Mouse (Mus musculus) ES-E14 (cell line): ENCODE results near the gene Loxl4.

Experiments used
- CHD2 ChIP-seq: IDR thresholded peaks from 2 replicates; pipeline ENCODE4 v1.6.1; 2014; ENCODE audit warnings: mild to moderate bottlenecking, low read depth, low read length, inconsistent platforms
- MAFK ChIP-seq: IDR thresholded peaks from 2 replicates; pipeline ENCODE4 v1.6.1; 2014; ENCODE audit warnings: mild to moderate bottlenecking, low read depth, low read length, inconsistent platforms; ENCODE audit not compliant: insufficient read depth
- ZC3H11A ChIP-seq: IDR thresholded peaks from 2 replicates; pipeline ENCODE4 v1.6.1; 2012; ENCODE audit warnings: low read depth, mild to moderate bottlenecking, inconsistent platforms, low read length, borderline replicate concordance
- ZNF384 ChIP-seq: IDR thresholded peaks from 2 replicates; pipeline ENCODE4 v1.6.1; 2012; ENCODE audit warnings: low read depth, low read length, inconsistent platforms

DNA sequence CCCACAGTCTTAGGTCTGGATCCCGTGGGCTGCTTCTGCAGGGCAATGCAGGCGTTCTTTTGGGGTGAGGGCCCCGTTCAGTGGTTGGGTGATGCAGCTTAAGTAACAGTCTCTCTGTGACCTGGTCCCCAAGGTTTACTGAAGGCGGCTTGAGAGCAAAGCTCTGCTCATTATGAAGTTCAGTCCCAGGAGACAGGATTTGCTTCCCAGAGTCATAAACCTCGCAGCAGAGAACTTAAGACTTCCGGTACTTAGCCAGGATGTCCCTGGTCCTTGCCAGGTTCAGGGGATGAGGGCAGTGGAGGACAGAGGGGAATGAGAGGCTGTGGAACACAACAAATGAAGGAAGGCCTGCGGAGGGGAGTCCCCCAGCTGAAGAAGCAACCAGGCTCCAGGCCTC, 503 bp upstream of the Loxl4 start:
- no peak for TF ChIP-seq ZNF384
- TF ChIP-seq MAFK: no peak
- no peak for TF ChIP-seq ZC3H11A
- no peak for TF ChIP-seq CHD2
